Mouse (Mus musculus) erythroblast, adult 5-6 weeks (primary cell): ENCODE data around the gene Abhd6. TPM values are rescaled to one million over a fixed set of nuclear protein-coding genes. Genes with fewer than 3 reads are reported as not detected.

ENCODE experiments used
- ATAC-seq: replicated peaks from 2 replicates; pipeline ENCODE4 v1.8.0; 2016; ENCODE audit warnings: moderate number of reproducible peaks, mild to moderate bottlenecking, moderate TSS enrichment, inconsistent platforms; ENCODE audit not compliant: poor library complexity, low FRiP score, severe bottlenecking
- total RNA-seq, 2 experiments: library from RNA; stranded (forward) in 1 of 2; stranded (reverse) in 1 of 2; fragments of 150-400 nt in 1 of 2; fragments of 200-764, 138-1000 nt in 1 of 2; gene quantifications; 2 replicates each; pipeline versions ENCODE4 v1.2.3 to v1.2.4; 2015 to 2017; ENCODE audit warnings: low replicate concordance in 2 of 2

The Abhd6 gene
- total RNA-seq (2015; ENCODE audit: low replicate concordance) (not detected in 2 replicates), total RNA-seq (2017; ENCODE audit: low replicate concordance) (not detected in 2 replicates)

GRCm38 (mm10) chr14:8002432-8003092, at the start of gene Abhd6:
Gene Abhd6 (plus strand): TSS chr14:8002902.
- no peak for ATAC-seq

GRCm38 (mm10) chr14:7954071-7954471, 48.6 kb upstream of the Abhd6 start:
- no peak for ATAC-seq

- no peak for ATAC-seq
These were observed 46.3 kb upstream of the Abhd6 start for GRCm38 (mm10) chr14:7956427-7956826.

GRCm38 (mm10) chr14:7957049-7957448, 45.7 kb upstream of the Abhd6 start, which contains the start of gene Gm45521:
Gene Gm45521 (plus strand): TSS chr14:7957288.
- ATAC-seq = no peak

GRCm38 (mm10) chr14:7960616-7961015, 42.1 kb upstream of the Abhd6 start:
- no peak for ATAC-seq

- ATAC-seq = no peak
These were observed 41.0 kb upstream of the Abhd6 start for GRCm38 (mm10) chr14:7961714-7962113.

- no peak for ATAC-seq
These were observed 40.1 kb upstream of the Abhd6 start for GRCm38 (mm10) chr14:7962626-7963025.

GRCm38 (mm10) chr14:7963160-7963559, 39.5 kb upstream of the Abhd6 start:
- ATAC-seq = no peak

- no peak for ATAC-seq
These were observed 38.3 kb upstream of the Abhd6 start for GRCm38 (mm10) chr14:7964219-7964889.

- ATAC-seq = no peak
These were observed 30.7 kb upstream of the Abhd6 start for GRCm38 (mm10) chr14:7971889-7972493.

GRCm38 (mm10) chr14:7974643-7975042, 28.1 kb upstream of the Abhd6 start:
- no peak for ATAC-seq

GRCm38 (mm10) chr14:7975177-7975576, 27.5 kb upstream of the Abhd6 start:
- ATAC-seq = no peak

GRCm38 (mm10) chr14:7977471-7977870, 25.2 kb upstream of the Abhd6 start:
- no peak for ATAC-seq

- ATAC-seq = no peak
These were observed 24.5 kb upstream of the Abhd6 start for GRCm38 (mm10) chr14:7978183-7978582.

GRCm38 (mm10) chr14:7981226-7981625, 21.5 kb upstream of the Abhd6 start:
- no peak for ATAC-seq

- ATAC-seq = no peak
These were observed 15.8 kb upstream of the Abhd6 start for GRCm38 (mm10) chr14:7986913-7987312.

GRCm38 (mm10) chr14:7989371-7989770, 13.3 kb upstream of the Abhd6 start:
- no peak for ATAC-seq

GRCm38 (mm10) chr14:7989961-7990360, 12.7 kb upstream of the Abhd6 start:
- no peak for ATAC-seq

- ATAC-seq = no peak
These were observed 11.5 kb upstream of the Abhd6 start for GRCm38 (mm10) chr14:7991108-7991776.

GRCm38 (mm10) chr14:7992158-7992557, 10.5 kb upstream of the Abhd6 start:
- no peak for ATAC-seq
